ENCODE assay signal across 8 mouse cellular contexts in the genomic region with DNA sequence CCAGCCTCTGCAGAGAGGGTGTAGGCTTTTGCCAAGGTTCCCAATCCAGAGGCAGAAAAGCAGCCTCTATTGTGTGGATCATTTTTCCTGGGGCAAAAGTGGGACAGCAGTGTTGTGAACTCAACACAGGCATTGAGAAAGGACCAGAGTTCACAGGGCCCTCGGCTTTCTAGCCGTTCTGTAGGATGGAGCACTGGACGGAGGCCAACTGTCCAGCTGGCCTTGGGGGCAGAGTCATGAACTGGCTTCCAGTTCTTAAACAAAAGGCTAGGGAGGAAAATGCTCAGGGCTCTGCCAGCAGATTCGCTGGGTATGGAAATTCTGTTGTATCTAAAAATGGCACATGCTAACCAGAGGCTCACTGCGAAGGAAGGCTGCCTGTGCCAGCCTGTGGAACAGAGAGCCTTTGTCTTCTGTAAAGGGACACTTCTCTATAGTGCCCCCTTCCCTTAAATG. TPM values are rescaled to one million over a fixed set of nuclear protein-coding genes. Genes with fewer than 3 reads are reported as not detected.
A peak's percentile ranks its signal among the peaks of the same experiment; 100 is the strongest.
DNase-seq lines count a peak whose midpoint lies in the region; TF ChIP-seq lines count a peak whose summit lies in the region.

No protein-coding gene starts in this region.

- no peaks in the 10 kb centered on the region for H3K27me3 ChIP-seq in embryonic facial prominence, embryonic 10.5 days (replicated peaks; ENCODE audit: low read depth, poor library complexity, severe bottlenecking)
- H3K27me3 ChIP-seq in heart, adult 2 months (ENCODE audit: control insufficient read depth, insufficient read depth, low read length): no peaks in the 10 kb centered on the region

- peak; percentile 78 for DNase-seq in adrenal gland, postnatal 14 days
- DNase-seq in embryonic facial prominence, embryonic 10.5 days (ENCODE audit: low spot score): no peak
- peak; percentile 64 to 70 for DNase-seq in heart, adult 2 months
- DNase-seq in kidney, adult 11 months: peak; percentile 70
- peak; percentile 28 to 71 for DNase-seq in left cerebral cortex, adult 9 months (ENCODE audit: low spot score in 2 of 2)
- DNase-seq in lung, postnatal 4 days: peak; percentile 81 to 90
- peak; percentile 74 for DNase-seq in testis, postnatal 10 days (ENCODE audit: low spot score)
- DNase-seq in urinary bladder, postnatal 25 days (ENCODE audit: low spot score): no peak

- H3K4me3 ChIP-seq in embryonic facial prominence, embryonic 10.5 days: no peak overlapping the region
- H3K4me3 ChIP-seq in heart, adult 2 months: no peak overlapping the region

- no peaks in the 10 kb centered on the region for H3K36me3 ChIP-seq in embryonic facial prominence, embryonic 10.5 days (replicated peaks)
- H3K36me3 ChIP-seq in heart, adult 2 months (ENCODE audit: control insufficient read depth, insufficient read depth, low read length): peaks cover 10% of the 10 kb centered on the region

- H3K9ac ChIP-seq in heart, adult 2 months (ENCODE audit: low read depth, low read length): no peak overlapping the region

- WGBS in embryonic facial prominence, embryonic 10.5 days: 41% methylated on average over 5 of the region's 5 CpGs
- 3% methylated on average over 5 of the region's 5 CpGs for WGBS in heart, adult 2 months

- no peak for TF ChIP-seq EP300 in heart, adult 2 months (IDR thresholded peaks at IDR 0.05; ENCODE audit: insufficient read depth, low read depth, low read length)

- no peak for TF ChIP-seq CTCF in heart, adult 2 months (IDR thresholded peaks at IDR 0.05)

- H3K79me2 ChIP-seq in heart, adult 2 months (replicated peaks; ENCODE audit: control insufficient read depth, insufficient read depth, low read length): no peaks in the 10 kb centered on the region

- no peak for TF ChIP-seq POLR2A in heart, adult 2 months (IDR thresholded peaks at IDR 0.05; ENCODE audit: insufficient read depth, low read depth, low read length)

- H3K4me1 ChIP-seq in embryonic facial prominence, embryonic 10.5 days: peaks cover 12% of the 10 kb centered on the region
- peaks cover 12% of the 10 kb centered on the region for H3K4me1 ChIP-seq in heart, adult 2 months (ENCODE audit: control insufficient read depth, insufficient read depth, low read length)

- peak overlapping the region; percentile 70 for H3K27ac ChIP-seq in embryonic facial prominence, embryonic 10.5 days (replicated peaks)
- H3K27ac ChIP-seq in heart, adult 2 months: peak overlapping the region; percentile 8

- H3K9me3 ChIP-seq in embryonic facial prominence, embryonic 10.5 days: no peaks in the 10 kb centered on the region

- intact Hi-C loops in heart, adult 2 months (cut with DNase I): no loop called here

RNA-seq across cellular contexts. Expression of gene Mocs2, which starts 20.5 kb away (rescaled TPM):
- total RNA-seq in adrenal gland, postnatal 14 days (2021): 177 and 191 TPM in 2 replicates
- 64.4 and 67.3 TPM in 2 replicates for polyA plus RNA-seq in embryonic facial prominence, embryonic 10.5 days (2016; fragmentation: Nextera tagmentation; extraction: Ambion mirVana)
- total RNA-seq in heart, adult 2 months (2021): 10 to 100 TPM; 30.6 to 32.5 TPM
- 17.1 and 32.7 TPM in 2 replicates for polyA plus RNA-seq in heart, adult 2 months (2012; rRNA removed)

Comparison
In these comparisons a context has a peak if more than half of its experiments do, and no peak if none do; other contexts are left out.
1. DNase-seq: peak in adrenal gland, postnatal 14 days (single experiment), heart, adult 2 months (2 of 2), kidney, adult 11 months (single experiment), left cerebral cortex, adult 9 months (2 of 2), lung, postnatal 4 days (2 of 2) and testis, postnatal 10 days (single experiment); none in embryonic facial prominence, embryonic 10.5 days (single experiment) and urinary bladder, postnatal 25 days (single experiment).